ENCODE assay signal across 12 mouse cellular contexts in the genomic region with DNA sequence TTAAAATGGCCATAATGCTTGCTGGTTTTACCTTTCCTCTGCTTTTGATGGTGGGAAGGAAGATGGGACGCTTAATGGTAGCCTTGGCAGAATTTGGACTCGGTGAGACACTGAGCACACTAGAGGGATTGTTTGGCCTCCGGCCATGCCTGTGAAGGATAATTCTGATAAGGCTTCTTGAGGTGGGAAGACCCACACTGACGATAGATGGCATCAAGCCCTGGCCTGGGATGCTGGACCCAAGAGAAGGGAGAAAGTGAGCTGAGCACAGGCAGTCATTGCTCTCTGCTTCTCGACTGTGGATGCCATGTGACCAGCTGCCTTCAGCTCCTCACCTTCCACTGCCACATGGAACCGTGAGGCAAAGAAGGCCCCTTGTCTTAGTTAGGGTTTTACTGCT. TPM values are rescaled to one million over a fixed set of nuclear protein-coding genes. Genes with fewer than 3 reads are reported as not detected.
DNase-seq lines count a peak whose midpoint lies in the region.
"Had no signal": no experiment of that assay in that cellular context is flagged by ENCODE, and none has a peak within 500 bp of the region (broad histone marks: within the 10 kb centered on the region; RNA-seq: fewer than 3 reads in every experiment).

No protein-coding gene starts in this region.

- DNase-seq in adrenal gland, adult (ENCODE audit: inconsistent age in 2 of 2, low spot score in 1 of 2): peak; percentile 57 to 64
- DNase-seq in adrenal gland, postnatal 4 days (ENCODE audit: low spot score in 2 of 2): no peak
- DNase-seq in heart, adult 11 months: peak; percentile 81
- DNase-seq in heart, adult 9 months (ENCODE audit: low spot score in 2 of 2): no peak
- peak; percentile 35 to 67 for DNase-seq in adrenal gland, postnatal 36 days
- no peak for DNase-seq in frontal cortex, postnatal 25 days (ENCODE audit: low spot score in 2 of 2)
- DNase-seq: cerebellum, adult 18-20 months; cerebellum, adult 9-10 months; cerebellum, postnatal 14 days; gastrocnemius, postnatal 25 days; heart, adult 2 months; kidney, adult 2 months had no signal

RNA-seq across cellular contexts. Expression of a gene that starts 28.1 kb away (rescaled TPM):
- 10 to 100 TPM; 47.4 to 60.1 TPM for total RNA-seq in adrenal gland, postnatal 4 days (2021)
- 10 to 100 TPM; 36.1 to 48.6 TPM for total RNA-seq in adrenal gland, postnatal 36 days (2021)

Comparison
In these comparisons a context has a peak if more than half of its experiments do, and no peak if none do; other contexts are left out.
1. DNase-seq: peak in adrenal gland, adult (2 of 2), heart, adult 11 months (single experiment) and adrenal gland, postnatal 36 days (2 of 2); none in adrenal gland, postnatal 4 days (0 of 2), heart, adult 9 months (0 of 2) and frontal cortex, postnatal 25 days (0 of 2).